Mouse (Mus musculus): ENCODE data around the gene Gm765. TPM values are rescaled to one million over a fixed set of nuclear protein-coding genes. Genes with fewer than 3 reads are reported as not detected.

The Gm765 gene
- polyA plus RNA-seq, 1 experiment from 2014 or later: not detected

DNA sequence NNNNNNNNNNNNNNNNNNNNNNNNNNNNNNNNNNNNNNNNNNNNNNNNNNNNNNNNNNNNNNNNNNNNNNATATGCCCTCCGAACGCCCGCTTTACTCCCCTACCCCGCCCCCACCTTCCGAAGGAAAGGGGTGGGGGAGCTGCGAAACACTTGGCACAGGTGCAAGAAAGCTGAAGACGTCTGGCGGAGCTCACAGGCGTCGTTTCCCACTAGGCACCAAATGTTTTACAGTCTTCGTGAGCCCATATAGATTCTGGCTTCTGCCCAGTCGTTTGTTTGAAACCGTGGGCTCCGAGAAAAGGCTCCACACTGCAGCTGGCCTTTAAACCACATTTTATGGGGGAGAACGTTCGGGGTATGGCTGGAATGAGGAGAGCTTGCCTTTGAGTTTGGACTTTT lies 120.6 kb downstream of the Gm765 start:
- no peaks in the 10 kb centered on the region for H3K4me1 ChIP-seq (replicated peaks)
- ATAC-seq (ENCODE audit: insufficient read depth): no peak
- 72% methylated on average over 16 of the region's 16 CpGs for WGBS (ENCODE audit: insufficient replicate concordance)

DNA sequence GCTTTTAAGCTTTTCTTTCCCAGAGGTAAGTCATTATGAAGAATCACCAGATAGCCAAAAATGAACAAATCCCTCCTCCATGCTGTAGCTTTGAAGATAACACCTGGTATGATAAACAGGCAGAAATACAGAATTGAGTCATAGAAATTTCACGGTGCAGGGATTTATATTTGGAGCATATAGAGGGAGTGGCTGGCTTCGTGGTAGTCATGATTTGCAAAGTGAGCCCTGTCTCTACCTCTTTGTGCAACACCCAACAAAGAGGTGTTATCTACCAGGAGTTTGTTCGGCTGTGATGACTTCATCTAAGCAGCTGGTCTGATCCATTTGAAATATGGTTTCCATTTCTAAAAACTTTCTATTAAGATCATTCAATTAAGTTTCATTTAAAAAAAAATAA lies 130.3 kb downstream of the Gm765 start:
- H3K4me2 ChIP-seq: no peak overlapping the region
- no peak for ATAC-seq (ENCODE audit: insufficient read depth)
- H3K9me3 ChIP-seq (replicated peaks): no peaks in the 10 kb centered on the region
- H3K4me3 ChIP-seq (replicated peaks): no peak overlapping the region
- no peaks in the 10 kb centered on the region for H3K4me1 ChIP-seq (replicated peaks)
- H3K27me3 ChIP-seq: no peaks in the 10 kb centered on the region
- no peaks in the 10 kb centered on the region for H3K36me3 ChIP-seq (replicated peaks)
- no peak overlapping the region for H3K9ac ChIP-seq
- WGBS (ENCODE audit: insufficient replicate concordance): 58% methylated on average over 3 of the region's 3 CpGs
- no peak overlapping the region for H3K27ac ChIP-seq (replicated peaks)

More for the DNA sequence above, 120.6 kb downstream of the Gm765 start:
- Histone ChIP-seq H3K4me2 (no peak overlapping the region), H3K9me3 (replicated peaks) (no peaks in the 10 kb centered on the region), H3K9ac (no peak overlapping the region), H3K4me3 (replicated peaks) (no peak overlapping the region), H3K36me3 (replicated peaks) (no peaks in the 10 kb centered on the region), H3K27me3 (no peaks in the 10 kb centered on the region), H3K27ac (replicated peaks) (no peak overlapping the region)

DNA sequence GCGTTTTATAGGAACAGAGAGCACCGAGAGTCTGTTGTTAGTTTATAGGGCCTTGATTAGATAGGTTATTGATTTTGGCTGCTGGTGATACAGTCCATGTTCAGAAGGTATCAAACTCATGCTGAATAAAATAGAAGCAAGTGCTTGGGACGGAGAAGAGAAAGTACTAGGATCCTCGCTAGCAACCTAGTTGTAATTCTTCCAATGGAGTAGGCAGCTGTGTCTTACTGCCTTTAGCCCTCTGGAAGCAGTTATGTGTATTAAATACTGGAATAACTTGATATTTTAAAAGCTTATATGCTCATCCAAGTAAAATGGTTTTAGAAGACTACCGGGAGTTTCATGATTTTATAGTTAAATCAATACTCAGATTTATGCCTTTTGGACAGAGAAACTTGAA lies 132.3 kb downstream of the Gm765 start:
- no peak overlapping the region for H3K4me3 ChIP-seq (replicated peaks)
- no peaks in the 10 kb centered on the region for H3K36me3 ChIP-seq (replicated peaks)
- no peak for ATAC-seq (ENCODE audit: insufficient read depth)
- no peak overlapping the region for H3K4me2 ChIP-seq
- H3K9me3 ChIP-seq (replicated peaks): no peaks in the 10 kb centered on the region
- no peak overlapping the region for H3K9ac ChIP-seq
- H3K4me1 ChIP-seq (replicated peaks): no peaks in the 10 kb centered on the region
- no peak overlapping the region for H3K27ac ChIP-seq (replicated peaks)
- H3K27me3 ChIP-seq: no peaks in the 10 kb centered on the region
- WGBS (ENCODE audit: insufficient replicate concordance): 65% methylated on average over 5 of the region's 5 CpGs

DNA sequence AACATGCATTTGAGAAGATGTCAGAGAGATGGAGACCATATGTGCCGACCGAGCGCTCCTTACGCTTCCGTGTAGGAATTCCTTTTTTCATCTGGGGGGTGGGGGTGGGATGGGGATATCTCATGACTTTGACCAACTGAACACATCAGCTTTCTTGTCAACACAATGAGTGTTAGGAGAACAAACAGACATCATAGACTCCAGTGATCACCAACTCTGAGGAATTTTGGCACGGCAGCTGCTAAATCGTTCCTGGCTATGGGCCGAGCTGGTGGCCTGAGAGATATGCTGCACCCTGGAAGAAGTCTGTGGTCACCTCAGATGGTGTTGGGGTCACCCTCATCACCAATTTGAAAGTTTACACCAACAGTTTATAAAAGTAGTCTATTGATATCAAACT lies 134.5 kb downstream of the Gm765 start:
- no peak for ATAC-seq (ENCODE audit: insufficient read depth)
- no peak overlapping the region for H3K9ac ChIP-seq
- H3K36me3 ChIP-seq (replicated peaks): no peaks in the 10 kb centered on the region
- no peak overlapping the region for H3K27ac ChIP-seq (replicated peaks)
- H3K9me3 ChIP-seq (replicated peaks): no peaks in the 10 kb centered on the region
- WGBS (ENCODE audit: insufficient replicate concordance): 83% methylated on average over 8 of the region's 8 CpGs
- H3K4me3 ChIP-seq (replicated peaks): no peak overlapping the region
- H3K27me3 ChIP-seq: no peaks in the 10 kb centered on the region
- no peak overlapping the region for H3K4me2 ChIP-seq
- H3K4me1 ChIP-seq (replicated peaks): no peaks in the 10 kb centered on the region

DNA sequence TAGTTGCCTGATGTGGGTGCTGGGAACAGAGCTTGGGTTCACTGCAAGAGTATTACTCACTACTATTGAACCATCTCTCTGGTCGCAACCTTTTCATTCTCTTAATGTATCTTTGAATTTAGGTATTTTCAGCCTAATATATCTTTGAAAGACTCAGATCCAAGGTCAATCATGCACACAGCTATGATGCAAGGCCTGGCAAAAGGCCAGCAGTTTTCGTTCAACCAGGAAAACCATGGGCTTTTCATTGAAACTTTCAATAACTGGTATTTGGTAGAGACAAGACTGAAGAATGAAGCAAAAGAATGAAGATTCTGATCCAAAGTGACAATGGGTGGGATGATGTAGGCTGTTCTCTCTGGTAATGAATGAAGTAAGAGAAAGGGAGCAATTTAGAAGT lies 143.8 kb downstream of the Gm765 start:
- Histone ChIP-seq H3K9ac (no peak overlapping the region), H3K27me3 (no peaks in the 10 kb centered on the region), H3K36me3 (replicated peaks) (no peaks in the 10 kb centered on the region), H3K9me3 (replicated peaks) (no peaks in the 10 kb centered on the region), H3K4me2 (no peak overlapping the region), H3K4me3 (replicated peaks) (no peak overlapping the region), H3K4me1 (replicated peaks) (no peaks in the 10 kb centered on the region), H3K27ac (replicated peaks) (no peak overlapping the region)
- whole genome bisulfite sequencing (ENCODE audit: insufficient replicate concordance): 62% methylated on average over 2 of the region's 2 CpGs
- no peak for ATAC-seq (ENCODE audit: insufficient read depth)

DNA sequence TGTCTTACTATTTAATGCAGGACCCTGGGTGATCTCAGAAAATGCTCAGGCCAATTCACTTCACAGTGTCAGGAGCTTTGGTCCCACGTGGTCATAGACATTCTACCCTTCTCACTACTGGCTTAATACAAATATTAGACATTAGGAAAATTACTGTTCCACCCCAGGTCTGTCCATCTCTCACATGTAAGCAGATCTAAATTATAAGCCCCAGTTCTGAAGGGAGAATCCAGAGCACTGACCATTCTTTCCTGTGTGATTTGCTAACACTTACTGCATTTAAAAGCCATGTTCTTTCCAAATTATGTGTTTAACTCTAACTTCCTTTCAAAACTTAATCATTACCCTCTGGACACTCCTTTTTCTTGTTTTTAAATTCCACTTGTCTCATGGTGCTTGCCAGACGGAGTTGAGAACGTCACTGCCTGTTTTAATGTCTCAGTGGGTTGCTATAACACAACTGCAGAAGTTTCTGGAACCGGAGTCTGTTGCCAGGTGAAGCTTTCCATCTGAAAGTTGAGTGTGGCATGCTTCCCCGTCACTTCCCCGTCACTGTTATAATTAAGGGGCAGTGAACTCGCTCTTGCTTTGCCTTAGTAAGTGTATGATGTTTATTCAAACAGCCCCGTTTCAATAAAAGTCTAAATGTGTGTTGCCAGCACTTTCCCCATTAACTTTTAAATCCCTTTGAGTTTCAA lies 151.7 kb downstream of the Gm765 start:
- no peaks in the 10 kb centered on the region for H3K4me1 ChIP-seq (replicated peaks)
- H3K4me3 ChIP-seq (replicated peaks): no peak overlapping the region
- 54% methylated on average over 8 of the region's 8 CpGs for WGBS (ENCODE audit: insufficient replicate concordance)
- no peak overlapping the region for H3K9ac ChIP-seq
- H3K9me3 ChIP-seq (replicated peaks): no peaks in the 10 kb centered on the region
- H3K27me3 ChIP-seq: no peaks in the 10 kb centered on the region
- H3K36me3 ChIP-seq (replicated peaks): no peaks in the 10 kb centered on the region
- ATAC-seq (ENCODE audit: insufficient read depth): no peak
- H3K27ac ChIP-seq (replicated peaks): no peak overlapping the region
- no peak overlapping the region for H3K4me2 ChIP-seq

Measured in liver, embryonic 15.5 days (tissue).